In the genomic region with DNA sequence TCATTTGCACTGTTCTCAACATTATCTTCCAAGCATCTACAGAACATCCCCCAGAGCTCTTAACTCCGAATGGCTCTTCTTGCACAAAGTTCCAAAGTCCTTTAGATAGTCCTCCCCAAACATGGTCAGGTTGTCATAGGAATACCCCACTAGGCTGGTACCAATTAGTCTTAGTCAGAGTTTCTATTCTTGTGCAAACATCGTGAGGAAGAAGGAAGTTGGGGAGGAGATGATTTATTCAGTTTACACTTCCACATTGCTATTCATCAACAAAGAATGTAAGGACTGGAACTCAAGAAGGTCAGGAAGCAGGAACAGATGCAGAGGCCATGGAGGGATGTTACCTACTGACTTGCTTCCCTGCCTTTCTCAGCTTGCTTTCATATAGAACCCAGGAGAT, we compare ENCODE assay signal across 24 mouse cellular contexts. TPM values are rescaled to one million over a fixed set of nuclear protein-coding genes. Genes with fewer than 3 reads are reported as not detected.
A peak's percentile ranks its signal among the peaks of the same experiment; 100 is the strongest.
DNase-seq lines count a peak whose midpoint lies in the region; ATAC-seq and TF ChIP-seq lines count a peak whose summit lies in the region.
"Had no signal": no experiment of that assay in that cellular context is flagged by ENCODE, and none has a peak within 500 bp of the region (broad histone marks: within the 10 kb centered on the region; RNA-seq: fewer than 3 reads in every experiment).

No protein-coding gene starts in this region.

- no peak overlapping the region for H3K4me3 ChIP-seq in lung, postnatal 0 days (ENCODE audit: low read depth, low read length)
- H3K4me3 ChIP-seq in limb, embryonic 10.5 days, result no peak overlapping the region
- H3K4me3 ChIP-seq: embryonic facial prominence, embryonic 12.5 days; embryonic facial prominence, embryonic 15.5 days; gastrocnemius, adult 2 months; heart, adult 2 months; heart, embryonic 10.5 days; heart, embryonic 13.5 days; hindbrain, embryonic 12.5 days; hindbrain, embryonic 15.5 days had no signal

- no peak overlapping the region for H3K4me2 ChIP-seq in lung, postnatal 0 days (replicated peaks; ENCODE audit: low read depth, low read length)
- H3K4me2 ChIP-seq: embryonic facial prominence, embryonic 12.5 days; embryonic facial prominence, embryonic 15.5 days; heart, embryonic 13.5 days; hindbrain, embryonic 12.5 days; hindbrain, embryonic 15.5 days had no signal

- no peak for ATAC-seq in lung, postnatal 0 days
- ATAC-seq in common myeloid progenitor, adult 5-6 weeks (replicated peaks; ENCODE audit: low read depth, poor library complexity, severe bottlenecking), result 0 out of 2 replicates have a peak, but pooled peaks have one; percentile 29
- ATAC-seq in megakaryocyte progenitor cell, adult 5-6 weeks (replicated peaks; ENCODE audit: poor library complexity), result peak; percentile 69
- ATAC-seq: forebrain, embryonic 14.5 days; forebrain, postnatal 0 days; Patski had no signal

- no peaks in the 10 kb centered on the region for H3K27me3 ChIP-seq in lung, postnatal 0 days (replicated peaks; ENCODE audit: insufficient read depth, low read length)
- no peaks in the 10 kb centered on the region for H3K27me3 ChIP-seq in limb, embryonic 10.5 days (ENCODE audit: low read depth, poor library complexity, severe bottlenecking)
- H3K27me3 ChIP-seq: embryonic facial prominence, embryonic 12.5 days; embryonic facial prominence, embryonic 15.5 days; heart, embryonic 13.5 days; hindbrain, embryonic 12.5 days; hindbrain, embryonic 15.5 days; Patski had no signal

- H3K4me1 ChIP-seq in lung, postnatal 0 days (ENCODE audit: insufficient read depth, low read depth, low read length), result no peaks in the 10 kb centered on the region
- H3K4me1 ChIP-seq in limb, embryonic 10.5 days, result no peaks in the 10 kb centered on the region
- H3K4me1 ChIP-seq: embryonic facial prominence, embryonic 12.5 days; embryonic facial prominence, embryonic 15.5 days; heart, embryonic 10.5 days; heart, embryonic 13.5 days; hindbrain, embryonic 12.5 days; hindbrain, embryonic 15.5 days had no signal

- H3K9ac ChIP-seq in lung, postnatal 0 days (replicated peaks; ENCODE audit: low read depth), result no peak overlapping the region
- H3K9ac ChIP-seq: embryonic facial prominence, embryonic 12.5 days; embryonic facial prominence, embryonic 15.5 days; forebrain, postnatal 0 days; heart, embryonic 13.5 days; hindbrain, embryonic 12.5 days; hindbrain, embryonic 15.5 days had no signal

- no peak for TF ChIP-seq CTCF in lung, postnatal 0 days (IDR thresholded peaks at IDR 0.05)

- no peaks in the 10 kb centered on the region for H3K9me3 ChIP-seq in lung, postnatal 0 days (ENCODE audit: low read length)
- no peaks in the 10 kb centered on the region for H3K9me3 ChIP-seq in limb, embryonic 10.5 days (replicated peaks)
- H3K9me3 ChIP-seq: embryonic facial prominence, embryonic 12.5 days; embryonic facial prominence, embryonic 15.5 days; heart, embryonic 10.5 days; heart, embryonic 13.5 days; hindbrain, embryonic 12.5 days; hindbrain, embryonic 15.5 days had no signal

- no peak overlapping the region for H3K27ac ChIP-seq in lung, postnatal 0 days (ENCODE audit: low read length)
- no peak overlapping the region for H3K27ac ChIP-seq in limb, embryonic 10.5 days
- H3K27ac ChIP-seq: embryonic facial prominence, embryonic 12.5 days; embryonic facial prominence, embryonic 15.5 days; gastrocnemius, adult 2 months; heart, adult 2 months; heart, embryonic 10.5 days; heart, embryonic 13.5 days; hindbrain, embryonic 12.5 days; hindbrain, embryonic 15.5 days had no signal

- peak; percentile 8 for DNase-seq in lung, postnatal 0 days (ENCODE audit: low spot score)
- no peak for DNase-seq in lung, postnatal 25 days (ENCODE audit: low spot score)
- DNase-seq in adrenal gland, adult 18-20 months (ENCODE audit: low spot score in 2 of 2), result no peak
- DNase-seq in limb, embryonic 10.5 days (ENCODE audit: low spot score), result no peak
- DNase-seq: adrenal gland, adult 2 months; adrenal gland, postnatal 14 days; cerebellum, adult 11 months; cerebellum, adult 2 months; cerebellum, postnatal 10 days; forebrain, postnatal 0 days; gastrocnemius, adult 2 months; gastrocnemius, postnatal 14 days; heart, adult 2 months; heart, postnatal 14 days had no signal

- H3K36me3 ChIP-seq in lung, postnatal 0 days (ENCODE audit: insufficient read depth, low read length), result no peaks in the 10 kb centered on the region
- no peaks in the 10 kb centered on the region for H3K36me3 ChIP-seq in limb, embryonic 10.5 days
- H3K36me3 ChIP-seq: embryonic facial prominence, embryonic 12.5 days; embryonic facial prominence, embryonic 15.5 days; heart, embryonic 10.5 days; heart, embryonic 13.5 days; hindbrain, embryonic 12.5 days; hindbrain, embryonic 15.5 days had no signal

- TF ChIP-seq EP300 in lung, postnatal 0 days (IDR thresholded peaks at IDR 0.05), result no peak

- 47% methylated on average over 2 of the region's 2 CpGs for WGBS in lung, postnatal 0 days
- WGBS in limb, embryonic 10.5 days, result 79% methylated on average over 2 of the region's 2 CpGs

RNA-seq across cellular contexts. Expression of a gene that starts 46.9 kb away (rescaled TPM):
- polyA plus RNA-seq in lung, postnatal 0 days (2015; fragmentation: Nextera tagmentation; extraction: Ambion mirVana), result 111 and 115 TPM in 2 replicates
- total RNA-seq in common myeloid progenitor, adult 5-6 weeks (2017), result 31.8 and 80.5 TPM in 2 replicates
- 55.5 and 56.9 TPM in 2 replicates for total RNA-seq in megakaryocyte progenitor cell, adult 5-6 weeks (2015)
- total RNA-seq in megakaryocyte progenitor cell, adult 5-6 weeks (2017), result 39.0 and 59.1 TPM in 2 replicates
- total RNA-seq in adrenal gland, adult 18-20 months (2021), result 10 to 100 TPM; 17.6 to 24.4 TPM
- polyA plus RNA-seq in limb, embryonic 10.5 days (2016; fragmentation: Nextera tagmentation; extraction: Ambion mirVana), result 1.2 and 2.8 TPM in 2 replicates
